Mouse (Mus musculus) adrenal gland, postnatal 25 days (tissue): ENCODE results near the gene Tmcc2. TPM values are rescaled to one million over a fixed set of nuclear protein-coding genes. Genes with fewer than 3 reads are reported as not detected.
A peak's percentile ranks its signal among the peaks of the same experiment; 100 is the strongest.
"Not testable (repeated sequence)": the region's sequence is repeated elsewhere in the genome, so short reads cannot be mapped to it uniquely, and the experiment has no call there.

Experiments
- DNase-seq: peaks from one replicate; pipeline ENCODE4 v3.0.0; 2021; ENCODE audit warnings: mixed read lengths
- total RNA-seq: library from RNA; stranded (reverse); gene quantifications from 2 replicates; pipeline ENCODE4 v1.2.3, GENCODE M21; 2021

Tmcc2 gene
- total RNA-seq, 1 experiment from 2014 or later, result 8.4 TPM

DNA sequence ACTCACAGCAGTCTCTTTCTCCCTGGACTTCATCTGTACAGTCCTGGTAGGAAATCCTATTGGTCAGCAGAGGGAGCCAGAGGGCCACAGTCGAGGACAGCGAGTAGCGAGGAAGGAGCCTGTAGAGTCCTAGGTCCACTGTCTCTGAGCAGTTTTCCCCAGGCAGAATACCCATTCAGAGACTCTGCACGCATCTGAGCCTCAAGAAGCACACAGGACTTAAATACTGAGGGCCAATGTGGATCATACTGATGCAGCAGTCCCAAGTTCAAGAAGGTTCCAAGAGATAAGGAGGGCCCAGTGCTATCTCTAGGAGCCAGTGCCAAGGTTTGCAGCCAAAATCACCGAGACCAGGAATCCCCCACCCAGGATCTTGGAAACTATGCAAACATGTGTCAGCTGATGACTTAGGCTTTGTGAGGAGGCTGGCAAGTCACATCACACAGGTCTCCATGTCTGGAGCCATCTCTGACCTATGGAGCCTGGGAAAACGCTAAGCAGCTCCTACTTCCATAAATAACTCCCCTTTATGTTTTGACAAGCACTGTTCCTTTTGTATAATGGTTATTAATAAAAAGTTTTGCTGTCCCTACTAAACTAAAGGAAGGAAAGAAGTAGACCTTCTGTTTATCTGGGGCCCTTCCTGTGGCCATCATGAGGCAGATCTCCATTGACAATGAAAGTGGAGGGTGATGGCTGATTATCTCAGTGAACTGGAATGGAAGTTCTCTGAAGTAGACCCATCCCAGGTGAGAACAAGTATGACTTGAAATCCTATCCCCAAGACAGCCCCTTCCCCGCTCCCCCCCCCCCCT lies 23.2 kb downstream of the Tmcc2 start:
- DNase-seq, result peak; percentile 82

DNA sequence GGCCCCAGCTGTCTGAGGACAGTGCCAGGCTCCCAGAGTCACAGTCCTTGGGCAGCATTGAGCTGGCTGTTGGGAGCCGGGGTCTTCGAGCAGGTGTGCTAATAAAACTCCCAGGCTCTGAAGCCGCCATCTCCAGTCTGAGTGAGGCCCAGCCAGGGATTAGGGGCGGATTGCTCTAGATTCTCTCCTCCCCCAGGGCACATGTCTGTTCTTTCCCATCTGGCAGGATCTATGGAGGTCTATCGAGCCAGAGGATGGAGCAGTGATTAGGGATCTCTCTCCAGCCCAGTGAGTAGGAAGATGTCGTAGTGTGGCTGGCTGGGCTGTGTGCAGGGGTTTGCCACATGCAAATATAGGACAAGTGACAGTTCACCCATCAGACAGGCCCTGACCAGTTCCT lies 24.1 kb downstream of the Tmcc2 start:
- no peak for DNase-seq

DNA sequence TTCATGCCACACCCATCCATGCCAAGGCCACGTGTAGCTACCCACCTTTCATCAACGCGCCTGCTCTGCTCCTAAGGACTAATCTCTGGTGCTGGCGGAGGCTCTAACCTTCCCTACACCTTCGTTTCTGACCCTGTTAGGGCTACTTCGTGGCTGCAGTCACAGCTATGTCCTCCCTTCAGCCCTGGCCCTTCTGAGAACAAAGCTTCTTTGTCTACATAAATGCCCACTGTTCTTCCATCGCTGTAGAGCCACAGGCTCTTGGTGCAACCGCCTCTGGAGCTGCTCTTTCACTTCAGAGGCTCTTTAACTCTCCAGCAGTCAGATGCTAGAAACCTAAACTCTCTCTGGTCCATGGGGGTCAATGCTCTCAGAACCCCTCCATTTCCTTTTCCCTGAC lies 24.8 kb downstream of the Tmcc2 start:
- DNase-seq, result no peak

DNA sequence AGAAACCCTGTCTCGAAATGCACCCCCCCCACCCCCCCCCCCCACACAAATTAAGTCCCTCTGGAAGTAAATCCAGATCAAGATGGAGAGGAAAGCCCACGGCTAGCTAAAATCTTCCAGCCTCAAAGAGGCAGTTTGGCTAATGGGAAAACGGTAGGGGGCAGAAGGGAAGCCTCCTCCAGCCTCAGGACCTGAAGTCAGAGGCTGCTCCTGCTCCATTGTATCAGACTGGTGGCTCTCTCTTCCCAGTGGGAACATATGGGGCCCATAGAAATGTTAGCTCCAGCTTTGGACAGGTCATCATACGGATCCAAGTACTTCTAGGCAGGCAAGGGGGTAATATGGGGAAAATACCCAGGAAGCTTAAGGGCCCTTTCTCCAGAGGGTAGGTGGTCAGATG lies 25.4 kb downstream of the Tmcc2 start:
- no peak for DNase-seq

DNA sequence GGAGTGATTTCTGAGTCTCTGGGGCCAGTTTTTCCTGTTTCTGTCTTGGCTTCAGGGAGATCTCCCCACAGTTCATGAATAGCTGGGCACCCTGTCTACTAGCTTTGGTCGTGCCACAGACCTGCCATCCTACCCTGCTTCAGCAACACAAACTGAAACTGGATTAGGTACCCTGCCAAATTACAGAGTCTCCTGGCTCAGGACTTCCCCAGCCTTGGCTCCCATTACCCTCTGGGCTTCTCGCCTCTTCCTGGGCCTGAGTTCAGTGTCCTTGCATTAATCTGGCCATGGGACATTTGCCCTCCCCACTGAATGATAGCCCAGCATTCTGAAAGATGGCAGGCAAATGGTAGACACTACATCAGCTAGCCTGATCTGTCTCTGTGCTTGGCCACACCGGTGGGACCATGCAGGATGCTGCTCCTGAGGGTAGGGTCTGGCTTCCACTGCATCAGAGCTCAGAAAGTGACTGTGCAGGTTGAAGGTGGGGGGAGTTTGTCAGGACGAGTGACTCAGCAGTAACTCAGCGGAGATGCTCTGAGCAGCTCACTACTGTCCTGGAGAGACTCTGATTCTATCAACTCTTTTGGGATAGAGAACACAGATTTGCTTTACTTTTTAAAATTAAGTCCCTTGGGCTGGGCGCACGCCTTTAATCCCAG lies 26.1 kb downstream of the Tmcc2 start:
- no peak for DNase-seq

DNA sequence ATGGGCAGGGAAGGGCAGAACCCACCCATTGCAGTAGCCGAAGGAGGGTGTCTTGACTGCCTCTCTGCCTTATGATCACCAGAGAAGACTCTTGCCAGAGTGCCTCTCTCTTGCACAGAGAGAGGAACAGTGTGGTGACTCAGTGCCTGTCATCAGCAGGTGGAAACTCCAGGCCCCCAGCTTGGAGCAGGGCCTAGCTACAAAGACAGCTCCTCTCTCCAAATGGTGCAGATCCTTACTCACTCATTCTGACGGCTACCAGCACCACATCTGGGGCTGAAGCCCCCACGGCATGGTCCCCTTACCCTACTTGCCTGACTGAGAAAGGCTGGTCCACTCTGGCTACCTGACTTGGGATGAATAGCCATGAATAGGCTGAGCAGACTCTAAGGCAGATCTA lies 26.7 kb downstream of the Tmcc2 start:
- DNase-seq, result no peak

DNA sequence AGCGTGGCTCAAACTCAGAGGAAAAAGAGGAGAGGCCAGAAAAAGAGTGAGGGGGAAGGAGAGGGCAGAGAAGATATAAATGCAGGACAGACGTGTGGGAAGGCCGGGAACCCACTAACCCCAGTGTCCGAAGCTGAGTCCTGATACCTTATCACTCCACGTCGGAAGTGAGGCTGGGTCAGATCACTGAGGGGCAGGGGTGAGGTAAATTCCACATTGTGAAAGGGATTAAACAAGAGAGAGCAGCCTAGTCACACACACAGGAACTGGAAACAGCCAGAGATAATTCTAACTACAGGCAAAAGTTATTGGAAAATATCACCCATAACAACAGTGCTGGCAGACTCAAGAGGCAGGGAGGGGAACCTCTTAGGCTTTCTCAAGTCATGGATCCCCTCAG lies 29.1 kb downstream of the Tmcc2 start:
- DNase-seq, result no peak

DNA sequence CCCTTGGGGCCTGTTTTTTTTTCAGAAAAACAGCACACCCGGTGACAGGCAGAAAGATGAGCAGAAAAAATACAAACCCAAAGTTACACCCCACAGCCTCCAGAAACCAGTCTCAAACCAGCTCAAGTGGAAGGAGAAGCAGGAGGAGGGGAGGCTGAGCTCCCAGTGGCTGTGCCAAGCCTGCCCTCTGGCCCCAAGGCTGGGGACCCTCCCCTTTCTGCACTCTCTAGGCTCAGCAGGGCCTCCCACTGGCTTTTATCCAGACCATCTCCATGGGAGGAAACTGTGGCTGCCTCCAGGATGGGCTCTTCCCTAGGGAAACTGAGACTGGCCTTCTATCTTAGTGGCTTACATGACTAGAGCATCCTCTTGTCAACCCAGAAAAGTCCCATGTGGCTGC lies 34.2 kb downstream of the Tmcc2 start:
- no peak for DNase-seq

DNA sequence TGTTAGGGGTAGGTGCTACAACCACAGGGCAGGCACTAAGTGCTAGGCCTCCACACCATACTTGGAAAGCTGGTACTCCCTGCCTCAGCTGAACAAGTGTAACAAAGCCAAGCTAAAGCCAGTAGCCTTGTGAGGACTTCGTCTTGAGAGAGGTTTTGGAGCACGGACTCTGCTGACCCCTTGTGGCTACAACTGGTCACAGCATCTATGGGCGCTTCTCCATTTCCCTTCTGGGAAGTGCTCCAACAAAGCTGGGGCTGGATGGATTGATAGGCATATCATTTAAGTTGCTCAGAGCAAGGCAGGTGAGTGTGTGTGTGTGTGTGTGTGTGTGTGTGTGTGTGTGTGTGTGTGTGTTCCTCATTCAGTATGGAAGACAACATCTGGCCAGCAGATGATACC lies 35.2 kb downstream of the Tmcc2 start:
- DNase-seq, result peak; percentile 81

DNA sequence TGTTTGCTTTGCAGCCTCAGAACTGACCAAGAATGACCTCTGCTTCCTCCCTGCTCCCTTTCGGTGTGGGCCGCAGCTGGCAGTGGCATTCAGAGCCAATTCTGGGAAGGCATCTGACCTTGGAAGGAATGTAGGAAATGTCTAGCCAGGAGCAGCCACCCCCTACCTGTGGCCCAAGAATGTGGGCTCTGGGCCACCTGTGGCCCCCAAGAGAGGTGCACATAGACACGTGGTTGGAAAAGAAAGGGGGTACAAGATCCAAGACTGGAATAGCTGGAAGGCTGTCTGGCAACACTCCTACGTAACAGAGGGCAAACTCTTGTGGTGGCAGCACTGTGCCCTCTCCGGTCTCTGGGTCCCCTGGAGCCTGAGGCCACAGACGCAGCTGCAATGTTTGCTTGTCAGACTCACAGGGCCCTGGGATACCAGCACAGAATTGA lies 35.9 kb downstream of the Tmcc2 start:
- DNase-seq, result no peak

DNA sequence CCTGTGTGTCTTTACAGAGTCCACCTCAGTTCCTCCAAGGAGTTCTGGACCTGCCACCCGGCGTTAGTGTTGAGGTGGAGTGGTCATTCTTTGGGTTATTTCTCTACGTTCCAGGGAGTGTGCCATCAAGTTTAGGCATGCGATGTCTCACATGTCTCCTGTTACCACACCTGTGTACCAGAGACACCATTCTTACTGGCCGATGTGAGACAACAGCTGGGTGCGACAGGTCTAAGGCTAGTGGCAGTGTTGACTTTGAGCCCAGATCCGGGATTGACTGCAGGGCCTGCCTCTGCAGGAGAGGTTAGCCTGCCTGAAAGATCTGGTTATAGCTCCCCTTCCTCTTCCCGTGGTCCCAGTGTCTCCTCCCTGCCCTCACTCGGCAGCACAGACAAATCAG lies 36.8 kb downstream of the Tmcc2 start:
- DNase-seq, result no peak

DNA sequence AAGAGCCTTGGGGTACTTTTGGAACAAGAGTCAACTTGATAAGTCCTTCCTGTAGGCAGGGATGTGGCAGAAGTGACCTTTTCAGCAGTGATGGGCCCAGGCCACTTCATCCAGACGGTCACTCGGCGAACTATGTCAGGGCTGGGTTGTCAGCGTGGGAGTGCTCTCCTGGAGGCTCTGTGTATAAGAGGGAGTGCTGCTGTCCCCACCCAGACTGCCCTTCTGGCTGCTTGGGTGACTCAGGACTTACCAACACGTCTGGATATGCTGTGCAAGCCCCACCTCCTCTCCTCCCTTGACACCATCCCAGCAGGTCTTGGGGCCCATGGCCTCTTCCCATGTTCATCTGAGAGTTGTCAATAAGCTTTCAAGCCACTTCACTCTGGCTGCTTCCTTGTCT lies 37.7 kb downstream of the Tmcc2 start:
- no peak for DNase-seq

DNA sequence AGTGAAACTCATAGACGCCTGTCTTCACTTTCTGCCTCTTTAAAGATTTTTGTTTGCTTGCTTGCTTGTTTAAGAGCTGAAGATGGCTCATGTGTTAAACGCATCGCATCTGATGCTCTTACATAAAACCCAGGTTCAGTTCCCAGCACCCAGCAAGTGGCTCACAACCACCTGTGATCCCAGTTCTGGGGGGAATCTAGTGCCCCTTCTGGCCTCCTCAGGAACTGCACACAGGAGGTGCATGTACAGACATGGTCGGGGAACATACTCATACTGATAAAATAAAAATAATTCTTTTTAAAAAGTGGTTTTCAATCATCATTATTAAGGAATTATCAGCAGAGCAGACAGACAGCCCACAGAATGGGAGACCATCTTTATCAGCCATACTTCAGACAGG lies 40.0 kb downstream of the Tmcc2 start:
- DNase-seq, result no peak

DNA sequence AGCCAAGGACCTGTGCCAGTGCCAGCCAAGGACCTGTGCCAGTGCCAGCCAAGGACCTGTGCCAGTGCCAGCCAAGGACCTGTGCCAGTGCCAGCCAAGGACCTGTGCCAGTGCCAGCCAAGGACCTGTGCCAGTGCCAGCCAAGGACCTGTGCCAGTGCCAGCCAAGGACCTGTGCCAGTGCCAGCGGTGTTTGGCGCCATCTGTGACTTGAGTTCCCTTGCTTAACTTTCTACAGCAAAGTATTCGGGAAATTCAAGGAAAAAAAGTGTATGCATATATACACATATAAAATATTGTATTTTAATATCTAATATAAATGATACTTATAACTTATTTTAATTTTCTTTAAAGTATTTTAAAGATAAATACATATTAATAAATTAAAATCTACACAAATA lies 41.5 kb downstream of the Tmcc2 start:
- DNase-seq, result not testable (repeated sequence)

DNA sequence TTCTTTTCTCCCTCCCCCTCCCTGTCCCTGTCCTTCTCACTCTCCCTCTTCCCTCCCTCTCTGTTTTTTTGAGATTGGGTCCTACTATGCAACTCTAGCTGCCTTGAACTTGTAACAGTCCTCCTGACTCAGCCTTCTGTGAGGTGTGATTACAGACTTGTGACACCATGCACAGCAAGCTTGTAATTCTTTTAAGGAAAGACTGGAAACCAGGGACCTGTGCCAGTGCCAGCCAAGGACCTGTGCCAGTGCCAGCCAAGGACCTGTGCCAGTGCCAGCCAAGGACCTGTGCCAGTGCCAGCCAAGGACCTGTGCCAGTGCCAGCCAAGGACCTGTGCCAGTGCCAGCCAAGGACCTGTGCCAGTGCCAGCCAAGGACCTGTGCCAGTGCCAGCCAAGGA lies 42.0 kb downstream of the Tmcc2 start:
- not testable (repeated sequence) for DNase-seq

DNA sequence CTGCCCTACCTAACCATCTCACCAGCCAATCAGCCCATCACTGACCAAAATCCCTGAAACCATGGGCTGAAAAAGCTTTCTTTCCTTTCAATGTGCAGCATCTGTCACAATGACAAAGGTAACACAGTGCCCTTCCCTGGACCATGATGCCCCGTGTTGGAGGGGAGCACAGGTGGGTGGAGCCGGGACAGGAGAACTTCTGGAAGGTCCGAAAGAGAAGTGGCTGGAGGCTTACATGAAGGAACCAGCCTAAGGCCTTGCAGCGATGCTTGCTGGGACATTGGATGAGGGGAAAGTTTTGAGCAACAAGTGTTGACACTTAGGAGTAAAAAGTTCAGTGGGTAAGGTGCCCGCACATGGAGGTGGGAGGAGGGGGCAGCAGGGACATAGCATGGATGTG lies 42.7 kb downstream of the Tmcc2 start:
- DNase-seq, result no peak

DNA sequence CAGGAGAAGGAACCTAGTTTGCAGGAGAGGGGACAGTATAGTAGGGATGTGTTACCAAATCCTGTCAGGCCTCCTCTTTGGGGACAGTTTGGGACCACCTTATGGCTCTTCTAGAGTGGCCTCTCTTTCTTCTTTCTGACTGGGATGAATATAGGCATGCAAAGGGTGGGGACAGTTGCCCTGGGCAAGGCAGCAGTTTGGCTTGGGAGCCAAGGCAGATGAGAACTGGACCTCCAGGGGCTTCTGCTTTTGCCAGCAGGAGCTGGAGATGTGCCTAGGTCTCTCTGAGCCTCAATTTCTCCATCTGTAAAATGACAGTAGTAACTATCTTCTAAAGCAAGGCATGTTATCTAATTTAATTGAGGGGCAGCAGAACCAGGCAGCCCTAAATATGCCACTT lies 44.1 kb downstream of the Tmcc2 start:
- no peak for DNase-seq

DNA sequence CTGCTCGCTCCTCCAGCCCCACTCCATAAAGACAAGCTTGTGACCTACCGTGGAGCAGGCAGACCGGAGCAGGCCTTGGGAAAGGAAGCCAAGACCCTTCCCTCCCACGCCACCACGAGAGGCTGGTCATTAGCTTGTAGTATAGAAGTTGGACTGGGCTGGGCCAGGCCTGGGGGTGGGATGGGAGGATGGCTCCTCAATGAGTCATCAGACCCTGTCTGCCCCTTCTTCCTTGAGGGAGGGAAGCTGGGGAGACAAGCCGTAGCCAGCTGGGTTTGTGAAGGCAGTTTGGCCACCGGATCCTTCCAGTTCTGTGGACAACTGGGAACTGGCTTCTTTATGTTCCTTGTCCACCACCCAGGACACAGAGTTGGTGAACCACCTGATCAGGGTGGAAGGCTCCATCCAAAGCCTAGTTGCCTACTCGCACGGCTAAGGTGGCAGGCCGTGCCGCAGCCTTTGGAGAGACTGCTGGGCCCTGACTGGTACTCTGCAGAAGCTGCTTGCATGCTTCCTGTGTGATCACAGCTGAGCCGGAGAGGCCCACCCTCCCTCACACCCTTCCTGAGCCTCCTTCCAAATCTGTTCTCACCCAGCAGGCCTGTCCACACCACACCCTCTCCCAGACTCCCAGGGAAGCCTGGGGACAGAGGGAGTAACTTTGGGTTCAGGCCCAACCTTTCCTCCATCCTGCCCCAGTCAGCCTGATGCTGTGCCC lies 44.8 kb downstream of the Tmcc2 start:
- DNase-seq, result peak; percentile 16

DNA sequence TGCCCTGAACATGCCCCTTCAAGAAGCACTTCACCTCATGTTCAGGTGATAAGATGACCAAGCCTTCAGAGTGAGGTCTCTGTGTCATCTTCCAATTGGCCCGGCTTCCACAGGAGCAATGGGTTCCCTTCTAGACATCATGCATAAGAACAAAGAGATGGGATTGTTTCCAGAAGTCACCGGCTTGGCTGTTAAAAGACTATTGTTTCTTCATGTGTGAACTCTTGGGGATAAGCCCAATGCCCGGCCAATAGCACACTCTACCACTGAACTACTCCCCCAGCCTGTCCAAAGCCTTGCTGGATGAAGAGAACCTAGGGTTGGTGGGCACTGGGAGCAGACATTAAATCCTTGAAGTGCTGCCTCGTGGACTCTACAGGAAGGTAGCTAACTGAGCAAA lies 45.6 kb downstream of the Tmcc2 start:
- no peak for DNase-seq

DNA sequence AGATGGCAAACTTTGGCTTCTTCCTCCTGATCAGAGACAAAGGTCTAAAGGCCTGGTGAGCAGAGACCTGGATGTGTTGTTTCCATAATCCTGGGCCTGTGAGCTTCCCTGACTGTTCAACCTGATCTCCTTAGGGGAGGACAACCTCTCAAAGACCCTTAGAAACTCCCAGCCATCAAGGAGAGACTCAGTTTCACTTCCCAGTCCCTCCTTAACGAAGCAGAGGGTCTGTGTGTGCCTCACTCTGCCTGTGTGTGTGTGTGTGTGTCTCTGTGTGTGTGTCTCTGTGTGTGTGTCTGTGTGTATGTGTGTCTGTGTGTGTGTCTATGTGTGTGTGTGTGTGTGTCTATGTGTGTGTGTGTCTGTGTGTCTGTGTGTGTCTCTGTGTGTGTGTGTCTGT lies 47.4 kb downstream of the Tmcc2 start:
- DNase-seq, result no peak

DNA sequence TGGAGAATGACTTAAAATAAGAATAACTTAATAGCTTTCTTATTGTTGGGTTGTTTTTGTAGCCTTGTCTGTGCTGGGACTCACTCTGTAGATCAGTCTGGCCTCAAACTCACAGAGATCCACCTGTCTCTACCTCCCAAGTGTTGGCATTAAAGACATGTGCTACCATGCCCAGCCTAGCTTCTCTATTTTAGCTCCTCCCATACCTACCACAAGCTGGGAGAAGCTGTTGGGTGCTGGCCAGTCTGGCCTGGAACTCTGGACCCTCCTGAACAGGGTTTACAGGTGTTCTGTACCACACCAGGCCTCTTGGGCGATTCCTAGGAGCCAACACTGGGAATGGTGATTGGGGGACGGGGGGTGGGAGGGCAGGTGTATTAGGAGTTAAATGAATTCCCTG lies 47.9 kb downstream of the Tmcc2 start:
- DNase-seq, result no peak

DNA sequence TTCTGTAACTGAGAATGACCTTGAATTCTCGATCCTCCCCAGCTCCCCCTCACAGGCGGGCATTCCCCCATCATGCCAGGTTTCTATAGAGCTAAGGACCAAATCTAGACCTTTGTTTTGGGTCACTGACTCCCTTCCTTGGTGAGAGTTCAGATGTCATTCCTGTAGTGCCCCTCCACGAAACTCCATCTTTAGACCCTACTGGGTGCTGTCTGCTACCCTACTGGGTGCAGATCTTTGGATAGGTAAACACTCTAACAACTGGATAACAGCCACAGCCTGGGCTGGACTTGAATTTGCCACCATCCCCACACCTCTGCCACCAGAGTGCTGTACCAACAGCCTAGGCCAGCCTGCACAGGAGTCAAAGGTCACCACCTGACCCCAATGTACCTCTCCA lies 48.6 kb downstream of the Tmcc2 start:
- no peak for DNase-seq

DNA sequence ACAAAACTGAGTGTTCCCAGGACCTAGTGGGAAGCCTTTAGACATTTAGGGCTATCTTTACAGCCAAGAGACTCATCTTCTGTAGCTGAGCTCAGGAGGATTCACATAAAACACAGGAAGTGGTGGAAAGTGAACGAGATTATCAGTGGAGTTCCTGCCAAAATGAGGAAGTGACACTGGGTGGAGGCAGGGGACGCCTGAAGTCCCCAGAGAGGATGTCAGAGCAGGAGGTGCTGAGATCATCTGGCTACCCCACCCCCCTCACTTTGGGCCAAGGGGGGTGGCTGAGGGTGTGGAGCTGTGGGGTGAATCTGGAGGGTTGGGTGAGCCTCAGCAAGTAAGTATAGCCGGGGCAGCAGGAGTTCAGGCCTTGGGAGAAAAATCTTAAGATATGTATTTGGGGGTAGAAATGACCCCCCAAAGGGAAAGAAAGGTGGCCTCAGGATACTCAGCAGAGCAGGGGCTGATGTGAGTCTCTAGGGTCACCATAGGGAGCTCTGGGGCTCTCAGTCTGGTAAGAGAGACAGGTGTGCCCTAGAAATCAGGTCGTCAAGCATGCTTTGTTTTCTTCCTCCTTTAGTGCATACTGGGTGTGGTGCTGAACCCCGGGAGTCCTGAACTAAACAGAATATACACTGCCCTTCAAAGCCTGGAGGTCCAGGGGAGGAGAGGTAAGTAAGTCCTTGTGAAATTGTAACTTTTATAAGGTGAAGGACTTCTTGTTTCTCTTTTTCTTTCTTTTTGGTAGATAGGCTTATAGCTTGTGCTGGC lies 49.2 kb downstream of the Tmcc2 start:
- peak; percentile 27 for DNase-seq
